Mouse (Mus musculus): ENCODE data around the gene Dtd1. TPM values are rescaled to one million over a fixed set of nuclear protein-coding genes. Genes with fewer than 3 reads are reported as not detected.
A peak's percentile ranks its signal among the peaks of the same experiment; 100 is the strongest.

Gene Dtd1
- total RNA-seq, 1 experiment from 2014 or later: 30.7 TPM

GRCm38 (mm10) chr2:144637671-144638395 lies 38.1 kb downstream of the Dtd1 start:
- no peak for ATAC-seq (ENCODE audit: extremely low read depth, insufficient number of reproducible peaks, low FRiP score, poor library complexity, severe bottlenecking)

- ATAC-seq (ENCODE audit: extremely low read depth, insufficient number of reproducible peaks, low FRiP score, poor library complexity, severe bottlenecking): no peak
Measured at GRCm38 (mm10) chr2:144638719-144639118, 39.0 kb downstream of the Dtd1 start.

- no peak for ATAC-seq (ENCODE audit: extremely low read depth, insufficient number of reproducible peaks, low FRiP score, poor library complexity, severe bottlenecking)
Measured at GRCm38 (mm10) chr2:144640101-144640500, 40.4 kb downstream of the Dtd1 start.

- peak; percentile 89 for ATAC-seq (ENCODE audit: extremely low read depth, insufficient number of reproducible peaks, low FRiP score, poor library complexity, severe bottlenecking)
Measured at GRCm38 (mm10) chr2:144641991-144642390, 42.3 kb downstream of the Dtd1 start.

GRCm38 (mm10) chr2:144646360-144646759 lies 46.7 kb downstream of the Dtd1 start:
- no peak for ATAC-seq (ENCODE audit: extremely low read depth, insufficient number of reproducible peaks, low FRiP score, poor library complexity, severe bottlenecking)

- ATAC-seq (ENCODE audit: extremely low read depth, insufficient number of reproducible peaks, low FRiP score, poor library complexity, severe bottlenecking): no peak
Measured at GRCm38 (mm10) chr2:144647151-144647550, 47.5 kb downstream of the Dtd1 start.

GRCm38 (mm10) chr2:144649960-144650359 lies 50.3 kb downstream of the Dtd1 start:
- no peak for ATAC-seq (ENCODE audit: extremely low read depth, insufficient number of reproducible peaks, low FRiP score, poor library complexity, severe bottlenecking)

GRCm38 (mm10) chr2:144652841-144653240 lies 53.1 kb downstream of the Dtd1 start:
- ATAC-seq (ENCODE audit: extremely low read depth, insufficient number of reproducible peaks, low FRiP score, poor library complexity, severe bottlenecking): no peak

- ATAC-seq (ENCODE audit: extremely low read depth, insufficient number of reproducible peaks, low FRiP score, poor library complexity, severe bottlenecking): no peak
Measured at GRCm38 (mm10) chr2:144655307-144655706, 55.6 kb downstream of the Dtd1 start.

- no peak for ATAC-seq (ENCODE audit: extremely low read depth, insufficient number of reproducible peaks, low FRiP score, poor library complexity, severe bottlenecking)
Measured at GRCm38 (mm10) chr2:144668507-144668906, 68.8 kb downstream of the Dtd1 start.

- ATAC-seq (ENCODE audit: extremely low read depth, insufficient number of reproducible peaks, low FRiP score, poor library complexity, severe bottlenecking): no peak
Measured at GRCm38 (mm10) chr2:144670289-144670930, 70.7 kb downstream of the Dtd1 start.

- ATAC-seq (ENCODE audit: extremely low read depth, insufficient number of reproducible peaks, low FRiP score, poor library complexity, severe bottlenecking): no peak
Measured at GRCm38 (mm10) chr2:144672397-144672796, 72.7 kb downstream of the Dtd1 start.

- ATAC-seq (ENCODE audit: extremely low read depth, insufficient number of reproducible peaks, low FRiP score, poor library complexity, severe bottlenecking): no peak
Measured at GRCm38 (mm10) chr2:144676546-144677228, 77.0 kb downstream of the Dtd1 start.

GRCm38 (mm10) chr2:144677229-144677571 lies 77.5 kb downstream of the Dtd1 start:
- no peak for ATAC-seq (ENCODE audit: extremely low read depth, insufficient number of reproducible peaks, low FRiP score, poor library complexity, severe bottlenecking)

GRCm38 (mm10) chr2:144678779-144679178 lies 79.1 kb downstream of the Dtd1 start:
- ATAC-seq (ENCODE audit: extremely low read depth, insufficient number of reproducible peaks, low FRiP score, poor library complexity, severe bottlenecking): no peak

GRCm38 (mm10) chr2:144679394-144679793 lies 79.7 kb downstream of the Dtd1 start:
- ATAC-seq (ENCODE audit: extremely low read depth, insufficient number of reproducible peaks, low FRiP score, poor library complexity, severe bottlenecking): no peak

GRCm38 (mm10) chr2:144692219-144692732 lies 92.6 kb downstream of the Dtd1 start:
- peak; percentile 94 for ATAC-seq (ENCODE audit: extremely low read depth, insufficient number of reproducible peaks, low FRiP score, poor library complexity, severe bottlenecking)

- 0 out of 2 replicates have a peak, but pooled peaks have one; percentile 4 for ATAC-seq (ENCODE audit: extremely low read depth, insufficient number of reproducible peaks, low FRiP score, poor library complexity, severe bottlenecking)
Measured at GRCm38 (mm10) chr2:144692777-144693176, 93.1 kb downstream of the Dtd1 start.

- no peak for ATAC-seq (ENCODE audit: extremely low read depth, insufficient number of reproducible peaks, low FRiP score, poor library complexity, severe bottlenecking)
Measured at GRCm38 (mm10) chr2:144694923-144695322, 95.2 kb downstream of the Dtd1 start.

GRCm38 (mm10) chr2:144698046-144698445 lies 98.3 kb downstream of the Dtd1 start:
- ATAC-seq (ENCODE audit: extremely low read depth, insufficient number of reproducible peaks, low FRiP score, poor library complexity, severe bottlenecking): peak; percentile 92
